Mouse (Mus musculus) small intestine, adult 2 months (tissue): Measurements from ENCODE around the gene Ap1m2. TPM values are rescaled to one million over a fixed set of nuclear protein-coding genes. Genes with fewer than 3 reads are reported as not detected.

Experiments used
- H3K27ac ChIP-seq: fragments of 200-500 bp; 2 replicates; pipeline ENCODE4 v1.5.1; 2012; ENCODE audit warnings: low read depth, low read length, control low read depth, inconsistent platforms; ENCODE audit not compliant: insufficient read depth
- H3K27me3 ChIP-seq: fragments of 200-500 bp; 2 replicates; pipeline ENCODE4 v1.6.1; 2012; ENCODE audit warnings: mild to moderate bottlenecking, moderate library complexity, low read length, inconsistent platforms; ENCODE audit not compliant: control insufficient read depth, insufficient read depth
- H3K36me3 ChIP-seq: fragments of 200-500 bp; 2 replicates; pipeline ENCODE4 v1.6.1; 2012; ENCODE audit warnings: mild to moderate bottlenecking, low read length, control low read depth, inconsistent platforms; ENCODE audit not compliant: control insufficient read depth, insufficient read depth
- H3K4me1 ChIP-seq: fragments of 200-500 bp; 2 replicates; pipeline ENCODE4 v1.6.1; 2012; ENCODE audit warnings: low read length, inconsistent platforms, mixed read lengths; ENCODE audit not compliant: control insufficient read depth, insufficient read depth, insufficient read length
- H3K4me3 ChIP-seq: fragments of 200-500 bp; 2 replicates; pipeline ENCODE4 v1.5.1; 2012; ENCODE audit warnings: low read depth, mild to moderate bottlenecking, control low read depth, inconsistent platforms, low read length, moderate library complexity
- CTCF ChIP-seq: fragments of 200-500 bp; IDR thresholded peaks from 2 replicates; pipeline ENCODE4 v1.5.1; 2012; ENCODE audit warnings: low read depth, mild to moderate bottlenecking, control low read depth, inconsistent platforms, low read length, moderate library complexity, mixed read lengths; ENCODE audit not compliant: insufficient replicate concordance, insufficient read length; ENCODE audit errors: extremely low read depth
- POLR2A ChIP-seq: fragments of 200-500 bp; IDR thresholded peaks from 2 replicates; pipeline ENCODE4 v1.6.1; 2012; ENCODE audit warnings: low read depth, mild to moderate bottlenecking, control low read depth, inconsistent platforms, low read length, moderate library complexity
- WGBS: fragments of 180-500 bp; shearing (Covaris S2); methylation state at CpG from one replicate; pipeline ENCODE4 v1.1.7; 2018; 5-methylcytosine and 5-hydroxymethylcytosine counted together
- polyA plus RNA-seq: library from polyadenylated mRNA; depleted of rRNA; stranded (reverse); fragments of >200 nt; gene quantifications from 2 replicates; pipeline ENCODE4 v1.2.3, GENCODE M21; 2012; rRNA removed

The Ap1m2 gene
- polyA plus RNA-seq, 1 experiment = 69.5 TPM

- no peaks in the 10 kb centered on the region for H3K36me3 ChIP-seq
- TF ChIP-seq POLR2A = no peak
- TF ChIP-seq CTCF = no peak
- H3K4me1 ChIP-seq = peaks cover 12% of the 10 kb centered on the region
- WGBS = 1% methylated on average over 72 of the region's 72 CpGs
- H3K27ac ChIP-seq = no peak overlapping the region
- peak overlapping the region; percentile 55 for H3K4me3 ChIP-seq
- peaks cover 47% of the 10 kb centered on the region for H3K27me3 ChIP-seq
Observed at GRCm38 (mm10) chr9:21244428-21245112, 67.6 kb downstream of the Ap1m2 start.

Other genes starting within 250 kb of the Ap1m2 start
- gene Zglp1, start 245.2 kb downstream of the Ap1m2 start, polyA plus RNA-seq = 0.80 TPM in 1 of 2 replicates, not detected in the other
- 0.09 and 0.16 TPM in 2 replicates for gene Gm49373, start 239.2 kb downstream of the Ap1m2 start, polyA plus RNA-seq
- gene Fdx1l, start 238.7 kb downstream of the Ap1m2 start, polyA plus RNA-seq = 37.0 and 60.8 TPM in 2 replicates
- 6.2 and 21.8 TPM in 2 replicates for gene Gm38431, start 220.3 kb downstream of the Ap1m2 start, polyA plus RNA-seq
- gene Raver1, start 220.3 kb downstream of the Ap1m2 start, polyA plus RNA-seq = 34.2 and 90.8 TPM in 2 replicates
- 16.3 and 31.2 TPM in 2 replicates for gene Tyk2, start 181.1 kb downstream of the Ap1m2 start, polyA plus RNA-seq
- 14.4 and 24.9 TPM in 2 replicates for gene Cdc37, start 162.4 kb downstream of the Ap1m2 start, polyA plus RNA-seq
- gene Pde4a, start 146.6 kb downstream of the Ap1m2 start, polyA plus RNA-seq = 5.1 and 7.1 TPM in 2 replicates
- 56.6 and 103 TPM in 2 replicates for gene Keap1, start 73.0 kb downstream of the Ap1m2 start, polyA plus RNA-seq
- 0.08 and 0.18 TPM in 2 replicates for gene S1pr5, start 63.9 kb downstream of the Ap1m2 start, polyA plus RNA-seq
- gene Atg4d, start 47.0 kb downstream of the Ap1m2 start, polyA plus RNA-seq = 70.1 and 144 TPM in 2 replicates
- 9.1 and 9.6 TPM in 2 replicates for gene Kri1, start 24.4 kb downstream of the Ap1m2 start, polyA plus RNA-seq
- gene Cdkn2d, start 20.9 kb downstream of the Ap1m2 start, polyA plus RNA-seq = 11.0 and 27.1 TPM in 2 replicates
- 11.9 and 12.7 TPM in 2 replicates for gene Slc44a2, start 8.4 kb upstream of the Ap1m2 start, polyA plus RNA-seq
- gene Ilf3, start 55.5 kb upstream of the Ap1m2 start, polyA plus RNA-seq = 18.8 and 30.7 TPM in 2 replicates
- 30.1 and 32.8 TPM in 2 replicates for gene Qtrt1, start 99.5 kb upstream of the Ap1m2 start, polyA plus RNA-seq
- gene Dnm2, start 112.6 kb upstream of the Ap1m2 start, polyA plus RNA-seq = 179 and 517 TPM in 2 replicates
- gene Tmed1, start 197.9 kb upstream of the Ap1m2 start, polyA plus RNA-seq = 7.5 and 10.8 TPM in 2 replicates
- 1.2 and 1.4 TPM in 2 replicates for gene AB124611, start 213.8 kb upstream of the Ap1m2 start, polyA plus RNA-seq
- 31.7 and 63.4 TPM in 2 replicates for gene Carm1, start 234.6 kb upstream of the Ap1m2 start, polyA plus RNA-seq